Mouse (Mus musculus): ENCODE measurements around the gene Dnaic1.

The Dnaic1 gene

DNA sequence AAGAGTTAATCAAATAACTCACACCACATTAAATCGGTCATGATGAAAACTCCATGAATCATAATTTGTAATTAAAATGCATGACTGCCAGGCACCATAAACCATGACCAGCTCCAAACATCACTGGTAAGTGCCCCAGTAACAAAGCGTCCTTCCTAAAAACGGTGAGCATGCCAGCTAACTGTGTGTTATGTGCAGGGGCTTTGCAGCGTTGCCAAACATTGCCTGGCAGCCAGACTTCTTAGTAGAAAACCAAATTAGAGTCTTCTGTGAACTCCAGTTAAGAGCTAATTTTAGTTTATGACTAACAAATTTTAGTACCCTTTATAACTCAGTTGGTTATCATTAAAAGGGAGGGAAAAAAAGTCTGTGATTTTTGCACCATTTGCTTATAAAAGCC, 3.9 kb downstream of the Dnaic1 start:
- no peak for DNase-seq

DNA sequence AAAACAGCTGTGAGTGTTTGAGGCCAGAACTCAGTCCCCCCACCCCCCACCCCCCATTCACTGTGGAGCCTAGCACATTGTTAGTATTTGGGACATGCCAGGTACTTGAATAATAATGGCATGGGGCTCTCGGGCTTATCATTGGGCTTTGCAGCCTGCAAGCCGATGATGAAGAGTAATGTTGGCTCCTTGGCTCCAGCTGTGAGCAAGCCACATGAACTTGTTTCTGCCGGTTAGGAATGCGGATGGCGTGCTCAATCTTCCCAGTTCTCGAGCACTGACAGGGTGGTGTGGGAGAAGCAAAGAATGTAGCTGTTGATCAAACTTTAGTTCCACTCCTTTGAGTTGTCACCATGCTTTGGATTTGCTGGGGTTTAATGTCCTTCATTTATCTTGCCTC, 6.3 kb downstream of the Dnaic1 start:
- no peak for DNase-seq

DNA sequence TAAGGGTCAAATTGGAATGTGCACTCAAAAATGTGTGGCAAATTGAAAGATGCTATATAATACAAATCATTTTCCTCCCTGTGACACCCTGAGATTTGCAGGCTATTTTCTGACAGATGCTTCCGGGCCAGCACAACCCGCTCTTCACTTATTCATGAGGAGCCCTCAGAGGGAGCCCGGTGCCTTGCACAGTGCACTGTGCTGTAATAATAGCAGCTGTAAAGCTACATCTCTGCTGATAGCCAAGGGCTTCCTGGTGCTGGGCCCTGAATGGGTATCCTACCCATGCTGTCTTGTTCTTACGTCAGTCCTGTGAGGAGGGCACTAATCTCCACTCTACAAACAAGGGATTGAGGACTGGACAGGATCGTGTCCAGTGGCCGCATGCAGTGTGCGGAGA, 13.8 kb downstream of the Dnaic1 start:
- no peak for DNase-seq

DNA sequence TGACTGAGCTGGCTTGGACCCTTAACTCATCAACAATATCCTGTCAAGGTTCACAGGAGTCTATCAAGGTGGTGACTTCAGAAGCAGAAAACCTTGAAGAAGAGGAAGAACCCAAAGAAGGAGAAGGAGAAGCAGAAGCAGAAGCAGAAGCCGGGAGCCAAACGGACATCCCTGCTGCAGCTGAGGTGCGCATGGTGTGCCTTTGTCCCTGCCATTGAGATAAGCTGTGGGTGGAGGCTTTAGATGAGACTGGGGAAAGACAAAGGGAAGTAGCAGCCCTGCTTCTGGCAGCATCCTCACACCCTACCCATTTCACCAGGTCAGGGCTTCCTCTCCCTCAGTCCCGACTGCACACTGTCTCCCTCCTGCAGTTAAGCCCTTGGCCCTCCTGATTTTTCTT, 33.2 kb downstream of the Dnaic1 start:
- DNase-seq: no peak

DNA sequence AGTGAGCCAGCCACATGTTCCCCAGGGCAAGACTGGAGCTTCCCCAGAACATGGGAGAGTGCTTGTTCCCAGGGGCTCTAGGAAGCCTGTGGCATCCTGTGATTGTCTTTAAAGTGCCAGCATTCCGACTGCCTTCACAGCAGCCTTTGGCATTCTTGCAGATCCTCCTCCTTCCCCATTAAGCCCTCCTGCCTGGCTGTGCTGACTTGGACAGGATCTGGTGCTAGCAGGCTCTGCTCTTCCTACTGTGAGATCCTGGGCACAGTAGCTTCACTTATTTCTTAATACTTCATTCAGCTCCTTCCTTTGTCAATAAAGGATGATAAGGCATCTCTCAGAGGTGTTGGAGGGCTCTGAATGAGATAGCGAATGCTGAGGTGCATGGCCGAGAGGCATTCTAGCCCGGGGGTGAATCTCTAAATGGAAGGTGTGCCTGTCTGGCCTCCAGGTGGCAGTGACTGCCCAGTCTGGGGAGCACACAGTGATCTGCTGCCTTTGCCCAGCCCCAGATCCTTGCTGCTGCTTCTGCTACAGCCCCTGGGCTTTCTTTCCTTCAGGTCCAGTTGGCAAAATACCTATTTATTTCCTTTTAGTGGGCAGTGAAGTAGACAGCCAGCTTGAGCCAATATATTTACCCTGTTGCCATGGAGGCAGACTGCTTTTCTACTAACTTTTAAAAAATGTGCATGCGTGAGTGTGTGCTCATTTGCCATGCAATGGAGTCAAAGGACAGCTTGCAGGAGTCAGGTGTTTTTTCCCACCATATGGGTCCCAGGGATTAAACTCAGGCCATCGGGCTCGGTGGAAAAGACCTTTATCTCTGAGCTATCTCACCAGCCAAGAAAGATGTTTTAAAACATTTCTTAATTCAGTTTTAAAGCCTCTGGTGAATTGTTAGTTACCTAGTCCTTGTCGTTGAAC, 35.2 kb downstream of the Dnaic1 start:
- DNase-seq: peak; percentile 12

DNA sequence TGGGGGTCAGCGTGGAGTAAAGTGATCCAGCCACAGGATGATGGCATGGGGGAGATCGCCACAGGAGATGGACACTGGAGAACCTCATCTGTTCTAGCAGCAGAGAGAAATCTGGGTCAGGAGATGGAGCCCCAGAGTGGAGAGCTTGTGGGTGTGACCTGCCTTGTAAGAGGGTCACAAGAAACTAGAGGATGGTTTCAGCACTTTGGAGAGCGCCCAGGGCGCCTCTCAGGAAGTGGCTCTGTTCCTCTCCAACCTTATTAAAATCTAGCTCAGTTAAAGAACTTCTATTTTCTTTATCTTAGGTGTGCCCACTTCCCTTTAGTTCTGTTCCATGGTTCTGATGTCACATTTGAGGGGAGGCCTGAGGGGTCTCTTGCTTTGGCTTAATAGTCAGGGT, 37.2 kb downstream of the Dnaic1 start:
- peak; percentile 79 for DNase-seq

DNA sequence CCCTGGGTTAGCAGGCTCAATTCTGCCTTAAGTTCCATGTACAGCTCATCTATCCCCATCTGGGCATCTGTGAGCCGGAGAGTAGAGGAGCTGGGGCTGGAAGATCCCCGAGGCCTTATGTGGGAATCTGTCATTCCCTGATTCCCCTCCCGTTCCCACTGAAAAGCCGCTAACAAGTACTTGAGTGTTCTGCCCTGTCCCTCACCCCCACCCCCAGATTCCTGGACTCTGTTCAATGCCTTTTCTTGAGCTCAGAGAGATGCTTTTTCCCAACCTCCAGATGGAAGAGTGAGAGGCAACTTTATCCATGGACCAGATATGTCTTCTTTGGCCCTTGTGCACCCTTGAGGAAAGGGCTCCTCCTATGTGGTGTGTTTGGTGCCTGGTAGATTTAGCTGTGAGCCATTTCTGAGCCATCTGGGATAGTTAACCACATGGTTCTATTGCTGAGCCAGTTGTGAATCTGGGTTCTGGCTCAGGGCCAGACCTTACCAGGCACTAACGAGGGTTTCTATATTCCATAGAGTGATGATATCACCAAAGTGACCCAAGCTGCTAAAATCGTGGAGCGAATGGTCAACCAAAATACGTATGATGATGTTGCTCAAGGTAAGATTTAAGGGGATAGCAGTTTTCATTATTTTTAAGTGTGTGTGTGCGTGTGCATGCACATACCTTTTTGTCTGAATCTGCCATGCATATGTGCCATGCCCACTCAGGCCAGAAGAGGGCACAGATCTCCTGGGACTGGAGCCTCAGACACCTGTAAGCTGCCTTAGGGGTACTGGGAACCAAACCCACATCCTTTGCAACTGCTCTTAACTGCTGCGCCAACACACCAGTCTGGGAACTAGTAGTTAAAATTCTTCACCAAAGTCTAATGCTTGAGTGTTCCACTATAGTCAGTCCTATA, 40.4 kb downstream of the Dnaic1 start:
- no peak for DNase-seq

DNA sequence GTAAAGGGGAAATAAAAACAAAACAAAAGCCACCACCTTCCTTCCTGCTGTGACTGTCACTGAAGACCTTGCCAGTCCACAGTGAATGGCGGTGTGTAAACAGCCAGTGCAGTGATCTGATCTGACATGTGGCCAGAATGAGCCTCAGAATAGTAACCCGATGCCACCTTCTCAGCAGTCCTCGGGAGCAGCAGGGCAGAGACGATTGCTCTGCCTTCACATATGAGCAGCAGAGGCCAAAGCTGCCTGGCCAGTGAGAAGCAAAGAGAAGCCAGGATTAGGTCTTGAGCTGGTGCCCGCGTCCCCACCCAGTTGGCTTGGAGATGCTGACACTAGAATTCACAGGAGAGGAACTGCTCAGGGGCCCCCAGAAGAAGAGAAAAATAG, 41.0 kb downstream of the Dnaic1 start:
- no peak for DNase-seq

DNA sequence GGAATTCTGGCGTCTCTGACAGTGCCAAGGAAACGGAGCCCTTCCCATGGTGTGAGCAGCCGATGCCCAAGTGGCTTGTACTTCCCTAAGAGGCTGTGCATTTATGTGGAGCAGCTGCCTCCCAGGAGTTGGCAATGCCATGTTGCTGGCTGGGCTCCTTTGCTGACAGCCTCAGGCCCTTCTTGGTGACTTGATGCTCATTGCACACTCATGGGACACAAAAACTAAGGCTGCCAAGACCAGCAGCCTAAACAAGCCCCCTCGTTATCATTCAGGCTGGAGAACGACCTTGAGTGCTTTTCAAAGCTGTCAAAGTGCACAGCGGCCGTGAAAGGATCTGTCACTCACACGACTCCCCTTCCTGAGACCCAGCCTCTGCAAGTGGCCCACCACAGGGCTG, 42.6 kb downstream of the Dnaic1 start:
- no peak for DNase-seq

DNA sequence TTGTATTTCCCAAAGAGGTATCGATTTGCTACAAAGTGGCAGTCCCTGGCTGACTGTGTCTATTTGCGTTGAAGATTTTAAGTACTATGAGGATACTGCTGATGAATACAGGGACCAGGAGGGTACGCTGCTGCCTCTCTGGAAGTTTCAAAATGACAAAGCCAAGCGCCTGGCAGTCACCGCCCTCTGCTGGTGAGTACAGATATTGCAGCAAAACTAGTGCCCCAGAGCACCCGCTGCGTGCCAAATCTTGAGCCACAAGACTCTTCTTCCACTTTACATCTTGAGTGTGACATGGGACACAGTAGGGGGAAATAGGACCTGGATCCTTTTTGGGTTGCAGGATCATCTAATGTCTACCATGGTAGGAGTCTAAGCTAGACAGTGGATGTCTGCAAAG, 44.6 kb downstream of the Dnaic1 start:
- DNase-seq: peak; percentile 81

DNA sequence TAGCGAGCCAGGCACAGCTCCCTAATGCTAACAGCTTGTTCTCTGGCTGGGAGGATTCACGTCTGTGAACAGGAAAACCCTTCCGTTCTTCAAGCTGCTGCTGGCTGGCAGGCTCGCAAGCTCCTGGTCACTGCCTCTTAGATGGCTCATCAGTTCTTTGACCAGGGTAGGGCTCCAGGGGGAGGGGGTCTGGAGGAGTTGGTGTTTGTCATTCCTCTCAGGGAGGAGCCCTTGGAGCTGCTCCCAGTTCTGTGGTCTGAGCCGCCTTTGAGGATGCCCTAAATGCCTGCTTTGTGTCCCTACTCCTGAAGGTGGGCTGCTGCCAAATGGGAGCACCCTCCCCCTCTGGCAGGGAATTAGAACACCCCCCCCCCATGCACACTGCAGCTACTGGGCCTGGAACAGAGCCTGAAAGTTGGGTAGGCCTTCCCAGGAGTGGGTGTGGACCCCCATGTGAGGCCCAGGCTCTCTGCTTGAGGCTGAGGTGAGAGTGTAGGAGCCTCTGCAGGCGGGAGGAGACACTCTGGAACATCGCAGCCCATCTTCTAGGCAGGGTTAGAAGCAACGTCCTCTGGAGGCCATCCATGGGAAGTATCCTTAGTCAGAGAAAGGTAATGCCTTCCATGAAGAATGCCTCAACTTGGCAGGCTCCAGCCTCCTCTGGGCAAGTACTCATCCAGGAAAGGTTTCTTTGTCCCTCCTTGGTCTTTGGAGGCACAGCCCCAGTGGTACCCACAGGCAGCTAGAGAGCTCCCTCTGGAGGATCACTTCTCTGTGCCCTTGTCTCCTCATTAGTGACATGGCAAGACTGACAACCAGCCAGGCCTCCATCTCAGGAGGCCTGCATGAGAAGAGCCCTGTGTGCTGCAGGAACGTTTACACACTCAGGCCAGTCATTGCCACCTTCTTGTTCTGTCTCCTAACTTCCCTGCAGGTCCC, 46.4 kb downstream of the Dnaic1 start:
- DNase-seq: no peak

DNA sequence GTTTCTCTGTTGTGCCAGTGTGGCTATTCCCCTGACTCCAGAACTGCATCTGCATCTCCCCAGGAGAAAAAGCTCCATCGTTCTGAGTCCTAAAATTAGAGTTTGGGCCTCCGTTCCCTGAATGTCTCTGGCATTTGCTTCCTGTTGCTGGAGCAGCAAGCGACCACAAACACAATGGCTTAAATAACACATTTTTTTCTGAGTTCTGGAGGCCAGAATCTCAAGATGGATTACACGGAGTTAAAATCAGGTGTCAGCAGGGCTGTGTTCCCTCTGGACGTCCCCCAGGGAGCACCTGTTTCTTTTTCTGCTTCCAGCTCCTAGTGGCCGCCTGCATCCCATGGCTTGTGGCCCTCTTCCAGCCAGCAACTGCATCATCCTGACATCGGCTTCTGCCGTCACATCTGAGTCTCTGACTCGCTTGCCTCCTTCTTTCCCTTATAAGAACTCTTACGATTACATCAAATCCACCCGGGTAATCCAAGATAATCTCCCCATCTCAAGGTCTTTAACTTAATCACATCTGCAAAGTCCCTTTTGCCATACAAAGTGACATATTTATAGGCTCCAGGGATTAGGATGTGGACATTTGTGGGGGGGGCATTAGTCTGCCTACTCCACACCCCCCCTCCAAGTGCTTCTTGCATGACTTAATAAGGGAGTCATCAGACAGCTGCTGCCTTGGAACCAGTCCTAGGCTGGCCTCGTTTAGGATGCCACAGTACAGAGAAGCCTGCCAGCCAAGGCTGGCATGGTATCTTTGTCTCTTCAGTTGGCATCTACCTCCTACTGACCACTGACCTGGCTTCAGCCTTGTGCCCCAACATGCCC, 49.6 kb downstream of the Dnaic1 start:
- no peak for DNase-seq

DNA sequence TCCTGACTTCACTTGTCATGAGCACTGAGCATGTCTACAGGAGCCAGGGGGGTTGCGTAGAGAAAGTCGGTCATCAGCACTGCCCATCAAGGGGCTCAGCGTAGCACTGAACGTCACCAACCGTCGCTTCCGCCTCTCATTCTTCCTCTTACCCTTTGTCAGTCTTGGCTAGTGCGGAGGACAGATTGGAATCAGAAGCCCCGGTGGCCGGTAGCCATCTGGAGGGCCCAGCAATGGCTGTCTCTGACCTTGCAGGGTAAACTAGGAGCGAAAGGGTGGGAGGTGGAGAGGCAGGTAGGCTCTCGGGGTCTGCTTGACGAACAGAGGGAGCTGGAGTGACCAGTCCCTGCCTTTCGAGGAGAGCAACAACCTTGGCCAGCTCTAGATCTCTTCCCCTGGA, 52.5 kb downstream of the Dnaic1 start:
- DNase-seq: no peak

DNA sequence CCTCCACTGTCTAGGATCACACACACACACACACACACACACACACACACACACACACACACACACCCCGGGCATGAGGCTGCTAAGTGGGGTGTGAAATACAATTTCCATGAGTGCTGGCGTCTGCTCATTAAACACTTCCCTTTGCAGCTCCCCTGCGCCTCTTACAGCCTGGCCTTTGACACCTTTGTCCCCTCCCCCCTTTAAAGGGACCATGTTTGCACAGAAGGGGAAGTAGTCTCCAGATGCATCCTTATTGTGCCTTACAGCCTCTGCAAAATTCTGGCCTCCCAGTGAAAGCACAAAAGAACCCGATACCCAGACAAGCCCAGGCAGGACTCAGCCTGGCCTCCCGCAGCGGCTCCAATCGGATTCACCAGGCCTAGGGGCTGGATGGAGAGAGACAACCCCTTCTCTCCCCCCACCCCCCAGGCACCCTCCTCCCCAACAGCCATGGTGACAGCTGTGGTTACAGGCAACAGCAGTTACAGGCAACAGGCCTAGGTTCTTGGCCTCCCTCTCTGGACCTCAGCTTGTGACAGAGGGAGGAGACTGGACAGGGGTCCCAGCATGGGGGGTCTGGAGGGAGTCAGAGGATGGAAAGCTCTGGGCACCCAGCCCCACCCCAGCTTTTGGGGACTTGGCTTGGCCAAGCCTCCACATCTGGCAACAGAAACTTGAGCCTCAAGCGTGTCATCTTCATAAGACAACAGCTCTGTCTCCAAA, 58.8 kb downstream of the Dnaic1 start:
- DNase-seq: peak; percentile 58

DNA sequence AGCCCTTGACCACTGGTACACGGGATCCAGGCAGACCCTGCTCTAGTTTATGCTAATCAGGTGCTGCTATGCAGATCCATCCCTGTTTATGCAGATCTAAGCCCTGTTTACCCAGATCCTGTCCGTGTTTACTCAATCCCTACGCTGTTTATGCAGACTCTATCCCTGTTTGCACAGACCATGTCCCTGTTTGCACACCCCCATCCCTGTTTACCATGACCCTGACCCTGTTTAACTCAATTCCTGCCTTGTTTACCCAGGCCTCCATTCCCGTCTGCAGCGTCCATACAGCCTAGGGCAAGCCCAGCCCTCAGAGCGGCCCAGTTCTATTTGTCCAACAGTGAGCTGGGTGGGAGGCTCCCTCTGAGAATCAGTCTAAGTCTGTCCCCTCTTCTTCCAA, 60.6 kb downstream of the Dnaic1 start:
- DNase-seq: no peak

DNA sequence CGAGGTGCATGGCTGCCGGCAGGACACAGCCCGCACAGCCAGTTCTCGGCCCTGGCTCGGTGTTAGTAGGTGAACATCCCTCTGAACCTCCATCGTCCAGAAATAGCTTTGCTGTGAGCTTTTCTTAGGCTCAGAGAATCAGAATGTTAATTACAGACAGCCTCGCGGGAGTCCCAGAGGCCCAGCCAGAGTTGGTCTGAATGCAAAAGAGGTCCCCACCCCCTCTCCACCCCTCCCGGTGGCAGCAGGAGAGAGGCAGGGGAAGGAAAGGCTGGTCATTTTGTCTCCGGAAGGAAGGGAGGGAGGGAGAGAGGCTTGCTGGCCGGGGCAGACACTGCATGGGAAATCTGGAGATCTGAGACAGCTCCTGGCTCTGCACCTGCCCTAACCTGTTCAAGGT, 61.8 kb downstream of the Dnaic1 start:
- DNase-seq: peak; percentile 62

DNA sequence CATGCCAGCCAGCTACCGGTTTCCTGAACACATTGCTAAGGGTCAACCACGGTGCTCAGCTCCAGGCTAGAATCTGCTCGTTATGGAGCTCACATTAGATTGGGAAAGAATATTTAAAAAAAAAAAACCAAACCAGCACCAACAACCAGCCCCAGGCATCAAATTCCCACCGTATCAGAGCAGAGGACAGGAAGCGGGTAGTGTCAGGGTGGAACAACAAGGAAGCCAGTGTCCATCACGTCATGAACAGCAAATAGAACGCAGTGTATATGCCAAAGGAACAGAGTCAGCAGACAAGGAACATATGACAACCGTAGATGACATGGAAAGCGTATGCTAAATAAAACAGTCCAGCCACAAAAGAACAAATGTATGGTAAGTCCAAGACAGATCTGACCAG, 63.4 kb downstream of the Dnaic1 start:
- DNase-seq: no peak

DNA sequence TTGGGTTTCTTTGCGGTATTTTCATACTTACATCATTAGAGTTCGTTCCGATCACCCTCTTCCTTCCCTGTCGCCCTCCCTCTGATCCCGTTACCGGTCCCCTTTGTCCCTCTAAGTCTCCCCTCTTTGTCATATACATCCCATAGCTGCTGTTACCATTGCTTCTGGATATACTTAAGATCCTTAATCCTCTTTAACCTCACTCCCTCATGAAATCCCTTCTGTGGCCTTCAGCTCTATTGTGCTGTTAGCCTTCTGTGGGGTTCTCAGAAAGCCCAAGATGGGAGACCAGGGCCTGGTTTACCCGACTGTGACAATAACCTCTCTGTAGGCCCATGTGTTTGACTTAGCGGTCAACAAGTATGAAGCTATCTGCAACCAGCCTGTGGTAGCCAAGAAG, 65.1 kb downstream of the Dnaic1 start:
- no peak for DNase-seq

DNA sequence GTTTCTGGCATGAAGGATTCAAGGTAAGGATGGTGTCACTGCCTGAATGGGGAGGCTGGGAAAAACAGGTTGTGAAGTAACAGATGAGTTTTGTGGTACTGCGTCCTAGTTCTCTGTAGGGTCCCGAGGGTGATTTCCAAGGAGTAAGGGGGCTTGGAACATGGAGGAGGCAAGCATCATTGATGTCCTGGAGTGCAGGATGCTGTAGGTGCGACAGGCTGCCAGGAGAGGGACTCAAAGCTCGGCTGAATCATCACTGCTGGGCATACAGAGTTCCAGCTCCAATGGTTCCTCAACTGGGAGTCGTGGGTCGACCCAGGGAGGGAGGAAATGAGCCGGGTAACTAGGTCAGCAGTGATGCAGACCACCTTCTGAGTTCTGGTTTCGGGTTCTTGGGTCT, 65.6 kb downstream of the Dnaic1 start:
- no peak for DNase-seq

DNA sequence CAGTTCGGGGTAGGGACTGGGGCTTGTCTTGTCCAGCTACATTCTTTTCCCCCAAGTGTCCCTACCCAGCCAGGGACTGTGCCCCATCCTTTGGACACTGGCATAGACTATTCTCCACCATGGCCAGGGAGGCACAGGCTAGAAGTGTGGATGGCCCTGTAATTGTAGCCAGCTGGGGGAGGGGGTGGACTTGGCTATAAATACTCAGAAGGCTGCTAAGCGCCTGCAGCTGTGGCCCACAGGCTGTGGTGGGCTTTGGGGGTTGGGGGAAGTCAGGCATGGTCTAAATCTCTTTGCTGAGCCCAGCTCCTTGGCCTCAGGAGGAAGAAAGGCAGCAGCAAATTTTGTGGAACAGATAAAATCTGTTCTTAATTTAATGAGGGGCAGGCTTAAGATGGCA, 66.3 kb downstream of the Dnaic1 start:
- peak; percentile 30 for DNase-seq

DNA sequence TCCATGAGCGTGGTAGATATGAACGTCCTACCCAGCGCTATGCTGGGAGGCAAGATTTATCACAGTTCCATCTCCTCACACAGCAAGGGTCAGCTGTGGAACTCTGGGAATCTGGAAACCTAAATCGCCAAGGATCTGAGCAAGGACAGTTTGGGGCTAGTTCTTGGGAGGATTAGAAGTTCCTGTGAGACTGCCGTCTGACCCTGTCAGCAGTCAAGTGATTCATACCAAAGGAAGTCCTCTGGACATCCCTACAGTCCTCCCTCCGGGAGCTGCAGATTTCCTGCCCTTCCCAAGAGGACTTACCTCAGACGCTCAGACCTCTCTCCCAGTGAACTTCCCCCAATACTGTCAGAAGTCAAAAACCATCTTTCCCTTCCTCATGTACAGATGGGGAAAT, 66.8 kb downstream of the Dnaic1 start:
- DNase-seq: peak; percentile 69

All from kidney, postnatal 14 days (tissue).